Mouse (Mus musculus) limb, embryonic 15.5 days (tissue): Measurements from ENCODE around the gene Gm44579. TPM values are rescaled to one million over a fixed set of nuclear protein-coding genes. Genes with fewer than 3 reads are reported as not detected.

Experiments
- ATAC-seq: fragments of 200-750 bp; cut with Nextera tagmentation; 2 replicates; pipeline ENCODE4 v1.8.0; 2017; ENCODE audit warnings: low read depth, moderate TSS enrichment; ENCODE audit not compliant: insufficient number of reproducible peaks, low FRiP score, low TSS enrichment
- H3K27ac ChIP-seq: fragments of 300-500 bp; sonication (generic); 2 replicates; pipeline ENCODE4 v1.5.1; 2015; ENCODE audit warnings: moderate library complexity, mild to moderate bottlenecking, inconsistent platforms
- H3K27me3 ChIP-seq: fragments of 300-500 bp; sonication (generic); 2 replicates; pipeline ENCODE4 v1.6.1; 2015; ENCODE audit warnings: inconsistent platforms
- H3K36me3 ChIP-seq: fragments of 300-500 bp; sonication (generic); 2 replicates; pipeline ENCODE4 v1.6.1; 2015; ENCODE audit warnings: inconsistent platforms
- H3K4me1 ChIP-seq: fragments of 300-500 bp; sonication (generic); 2 replicates; pipeline ENCODE4 v1.6.1; 2015; ENCODE audit warnings: inconsistent platforms
- H3K4me2 ChIP-seq: fragments of 300-500 bp; sonication (generic); 2 replicates; pipeline ENCODE4 v1.6.1; 2015; ENCODE audit warnings: mild to moderate bottlenecking, inconsistent platforms
- H3K4me3 ChIP-seq: fragments of 300-500 bp; sonication (generic); 2 replicates; pipeline ENCODE4 v1.5.1; 2015; ENCODE audit warnings: mild to moderate bottlenecking, inconsistent platforms
- H3K9ac ChIP-seq: fragments of 300-500 bp; sonication (generic); 2 replicates; pipeline ENCODE4 v1.6.1; 2015; ENCODE audit warnings: inconsistent platforms
- H3K9me3 ChIP-seq: fragments of 300-500 bp; sonication (generic); 2 replicates; pipeline ENCODE4 v1.6.1; 2016; ENCODE audit warnings: inconsistent platforms
- WGBS: fragments of 180-500 bp; shearing (Covaris S2); methylation state at CpG from one replicate; pipeline ENCODE4 v1.1.7; 2015; 5-methylcytosine and 5-hydroxymethylcytosine counted together
- polyA plus RNA-seq: library from polyadenylated mRNA; unstranded; fragments of >200 nt; fragmentation: Nextera tagmentation; extraction: Ambion mirVana; gene quantifications from 2 replicates; pipeline ENCODE4 v1.2.1, GENCODE M21; 2015

Gene Gm44579
- not detected in 2 replicates for polyA plus RNA-seq

DNA sequence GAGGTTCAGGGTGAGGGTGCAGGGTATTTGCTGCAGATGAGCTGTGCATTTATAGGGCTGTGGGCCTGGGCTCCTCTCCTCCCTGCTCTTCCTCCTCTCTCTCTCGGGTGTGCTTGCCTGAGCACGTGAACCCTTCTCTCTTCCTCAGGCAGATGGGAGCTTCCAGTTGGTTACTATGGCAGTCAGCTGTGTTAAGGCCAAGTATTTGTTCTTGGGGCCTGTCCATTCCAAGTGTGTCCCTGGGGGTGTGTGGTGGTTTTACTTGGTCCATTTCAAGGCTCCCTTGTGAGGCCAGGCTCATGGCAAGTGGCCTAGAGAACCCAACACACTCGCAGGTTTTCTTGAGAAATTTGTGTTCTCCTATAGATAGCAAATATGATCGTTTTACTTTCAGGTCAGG, at the start of gene Gm44579, which contains the start of gene Olfr287:
Gene Gm44579 (minus strand): TSS at position 101 of the 400 bp plus-strand sequence.
Gene Olfr287 (minus strand): TSS at position 180 of the 400 bp plus-strand sequence.
- H3K27me3 ChIP-seq: no peaks in the 10 kb centered on the region
- H3K4me2 ChIP-seq: no peak within 1 kb of the TSS
- no peaks in the 10 kb centered on the region for H3K9me3 ChIP-seq
- no peak within 1 kb of the TSS for H3K27ac ChIP-seq
- no peak for ATAC-seq
- WGBS: 73% methylated on average over 4 of the region's 4 CpGs
- H3K4me3 ChIP-seq: no peak within 1 kb of the TSS
- H3K9ac ChIP-seq: no peak within 1 kb of the TSS
- no peaks in the 10 kb centered on the region for H3K4me1 ChIP-seq
- H3K36me3 ChIP-seq: no peaks in the 10 kb centered on the region

DNA sequence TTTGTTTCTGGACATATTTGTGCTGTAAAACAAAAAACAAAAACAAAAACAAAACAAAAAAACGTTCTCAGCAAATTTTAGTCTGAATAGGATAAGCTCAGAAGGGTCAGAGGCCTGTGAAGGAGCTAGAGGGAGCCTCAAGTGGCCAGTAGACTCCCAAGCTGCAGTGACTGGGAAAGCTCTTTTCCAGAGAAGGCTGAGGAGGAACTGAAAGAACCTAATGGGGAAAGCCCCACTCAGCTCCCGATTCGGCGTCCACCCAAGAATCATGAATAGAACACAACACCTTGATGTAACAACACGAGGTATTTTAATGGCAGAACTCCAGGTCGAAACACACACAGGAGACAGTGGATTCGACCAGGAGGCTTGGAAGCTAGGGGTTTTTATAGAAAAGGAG, 37.0 kb upstream of the Gm44579 start:
- H3K4me2 ChIP-seq: no peak overlapping the region
- WGBS: 74% methylated on average over 7 of the region's 7 CpGs
- no peaks in the 10 kb centered on the region for H3K36me3 ChIP-seq
- no peak overlapping the region for H3K27ac ChIP-seq
- H3K9me3 ChIP-seq: no peaks in the 10 kb centered on the region
- H3K4me1 ChIP-seq: no peaks in the 10 kb centered on the region
- no peak for ATAC-seq
- H3K4me3 ChIP-seq: no peak overlapping the region
- H3K9ac ChIP-seq: no peak overlapping the region
- no peaks in the 10 kb centered on the region for H3K27me3 ChIP-seq

DNA sequence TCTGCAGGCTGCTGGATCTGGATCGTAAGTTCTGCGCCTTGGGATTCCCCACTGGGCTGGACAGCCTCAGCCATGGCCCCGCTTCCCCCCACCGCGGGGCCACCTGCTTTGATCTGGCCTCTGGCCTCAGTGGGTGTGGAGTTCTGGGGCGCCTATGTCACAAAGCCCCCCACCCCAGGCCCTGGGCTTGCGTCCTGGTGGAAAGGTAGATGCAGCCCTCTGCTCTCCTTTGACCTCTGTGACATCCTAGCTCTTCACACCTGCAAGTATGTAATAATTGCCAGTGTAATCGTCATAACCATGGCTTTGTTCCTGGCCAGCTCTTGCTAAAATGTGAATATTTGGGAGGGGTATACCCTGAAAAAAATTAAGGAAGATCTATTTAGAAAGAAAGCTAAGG, 36.4 kb upstream of the Gm44579 start, which contains the start of gene H1fnt:
Gene H1fnt (minus strand): TSS at position 101 of the 400 bp plus-strand sequence.
- ATAC-seq: no peak

DNA sequence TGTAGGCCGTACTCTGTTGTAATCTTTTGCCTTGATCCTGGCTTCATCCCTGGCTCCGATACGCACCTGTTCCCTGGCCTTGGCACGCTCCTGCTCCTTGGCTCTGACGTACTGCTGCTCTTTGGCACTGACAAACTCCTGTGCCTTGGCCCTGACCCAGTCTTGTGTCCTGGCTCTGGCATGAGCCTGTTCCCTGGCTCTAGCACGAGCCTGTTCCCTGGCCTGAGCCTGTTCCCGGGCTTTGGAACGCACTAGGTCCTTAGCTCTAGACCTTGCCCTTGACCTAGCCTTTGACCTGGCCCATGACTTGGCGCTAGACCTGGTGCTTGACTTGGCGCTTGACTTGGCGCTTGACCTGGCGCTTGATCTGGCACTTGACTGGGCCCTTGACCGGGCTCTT, 35.5 kb upstream of the Gm44579 start:
- ATAC-seq: no peak
- H3K27ac ChIP-seq: no peak overlapping the region
- H3K4me2 ChIP-seq: no peak overlapping the region
- no peaks in the 10 kb centered on the region for H3K9me3 ChIP-seq
- no peaks in the 10 kb centered on the region for H3K36me3 ChIP-seq
- H3K4me3 ChIP-seq: no peak overlapping the region
- WGBS: 86% methylated on average over 13 of the region's 13 CpGs
- no peak overlapping the region for H3K9ac ChIP-seq
- H3K4me1 ChIP-seq: no peaks in the 10 kb centered on the region
- H3K27me3 ChIP-seq: no peaks in the 10 kb centered on the region

More for the DNA sequence above, 36.4 kb upstream of the Gm44579 start, which contains the start of gene H1fnt:
- Histone ChIP-seq H3K27ac (no peak within 1 kb of the TSS), H3K9ac (no peak within 1 kb of the TSS), H3K4me3 (no peak within 1 kb of the TSS), H3K36me3 (no peaks in the 10 kb centered on the region), H3K9me3 (no peaks in the 10 kb centered on the region), H3K4me1 (no peaks in the 10 kb centered on the region), H3K27me3 (no peaks in the 10 kb centered on the region), H3K4me2 (no peak within 1 kb of the TSS)
- 75% methylated on average over 8 of the region's 8 CpGs for WGBS

DNA sequence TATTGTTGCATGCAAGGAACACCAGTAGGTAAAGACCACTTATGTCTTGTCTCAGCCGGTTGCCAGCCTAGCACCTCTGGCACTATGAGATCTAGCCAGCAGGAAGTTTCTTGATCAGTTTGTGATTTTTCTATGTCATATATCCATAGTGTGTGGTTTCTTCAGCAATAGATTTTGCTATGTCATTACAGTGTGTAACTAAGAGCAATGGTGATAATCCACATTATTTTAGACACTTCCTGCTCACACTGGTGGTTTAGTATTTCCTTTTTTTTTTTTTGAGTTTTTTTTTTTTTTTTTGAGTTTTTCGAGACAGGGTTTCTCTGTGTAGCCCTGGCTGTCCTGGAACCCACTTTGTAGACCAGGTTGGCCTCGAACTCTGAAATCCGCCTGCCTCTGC, 14.7 kb upstream of the Gm44579 start:
- H3K9ac ChIP-seq: no peak overlapping the region
- no peaks in the 10 kb centered on the region for H3K4me1 ChIP-seq
- no peaks in the 10 kb centered on the region for H3K36me3 ChIP-seq
- H3K9me3 ChIP-seq: no peaks in the 10 kb centered on the region
- H3K4me2 ChIP-seq: no peak overlapping the region
- no peak for ATAC-seq
- no peak overlapping the region for H3K27ac ChIP-seq
- no peaks in the 10 kb centered on the region for H3K27me3 ChIP-seq
- 94% methylated on average over 4 of the region's 4 CpGs for WGBS
- H3K4me3 ChIP-seq: no peak overlapping the region

DNA sequence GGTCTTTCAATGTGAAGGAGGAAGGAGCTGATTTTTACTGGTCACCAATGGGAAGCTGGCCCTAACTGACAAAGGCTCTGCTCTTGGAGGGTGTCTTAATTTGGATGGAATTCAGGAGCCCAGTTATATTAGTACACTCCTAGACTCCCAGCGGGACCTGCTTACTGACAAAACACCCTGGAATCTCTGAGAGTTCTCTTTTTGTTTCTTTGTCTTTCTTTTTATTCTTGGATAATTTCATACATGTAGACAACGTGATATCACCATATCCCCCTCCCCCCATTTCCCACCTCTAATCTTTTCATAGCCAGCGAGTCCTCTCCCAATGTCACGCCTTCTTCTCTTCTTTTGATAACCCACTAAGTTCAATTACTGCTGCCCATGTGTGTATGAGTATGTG, 13.6 kb upstream of the Gm44579 start, which contains the start of gene Olfr286:
Gene Olfr286 (minus strand): TSS at position 101 of the 400 bp plus-strand sequence.
- no peak for ATAC-seq
- H3K9ac ChIP-seq: no peak within 1 kb of the TSS
- 84% methylated on average over 4 of the region's 4 CpGs for WGBS
- no peak within 1 kb of the TSS for H3K4me2 ChIP-seq
- no peaks in the 10 kb centered on the region for H3K4me1 ChIP-seq
- H3K27ac ChIP-seq: no peak within 1 kb of the TSS
- no peak within 1 kb of the TSS for H3K4me3 ChIP-seq
- H3K27me3 ChIP-seq: no peaks in the 10 kb centered on the region
- H3K9me3 ChIP-seq: no peaks in the 10 kb centered on the region
- H3K36me3 ChIP-seq: no peaks in the 10 kb centered on the region

DNA sequence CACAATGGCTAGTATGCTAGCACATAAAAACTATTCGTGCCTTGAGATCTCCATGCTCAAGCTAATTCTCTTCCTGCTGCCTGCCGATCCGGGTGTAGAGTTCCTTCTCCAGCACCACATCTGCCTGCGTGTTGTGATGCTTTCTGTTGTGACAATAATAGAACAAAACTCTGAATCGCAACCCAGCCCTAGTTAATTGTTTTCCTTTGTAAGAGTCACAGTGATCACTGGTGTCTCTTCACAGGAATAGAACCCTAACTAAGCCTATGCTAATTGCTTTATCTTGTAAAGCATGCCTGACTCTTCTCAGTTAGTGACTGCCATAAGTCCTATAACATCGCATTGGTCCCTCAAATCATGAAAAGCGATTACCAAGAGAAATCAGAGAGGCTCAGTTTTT, 5.3 kb upstream of the Gm44579 start:
- 80% methylated on average over 7 of the region's 7 CpGs for WGBS
- no peaks in the 10 kb centered on the region for H3K36me3 ChIP-seq
- no peak overlapping the region for H3K4me2 ChIP-seq
- no peaks in the 10 kb centered on the region for H3K4me1 ChIP-seq
- H3K9me3 ChIP-seq: no peaks in the 10 kb centered on the region
- ATAC-seq: no peak
- H3K27me3 ChIP-seq: no peaks in the 10 kb centered on the region
- no peak overlapping the region for H3K4me3 ChIP-seq
- no peak overlapping the region for H3K9ac ChIP-seq
- no peak overlapping the region for H3K27ac ChIP-seq

DNA sequence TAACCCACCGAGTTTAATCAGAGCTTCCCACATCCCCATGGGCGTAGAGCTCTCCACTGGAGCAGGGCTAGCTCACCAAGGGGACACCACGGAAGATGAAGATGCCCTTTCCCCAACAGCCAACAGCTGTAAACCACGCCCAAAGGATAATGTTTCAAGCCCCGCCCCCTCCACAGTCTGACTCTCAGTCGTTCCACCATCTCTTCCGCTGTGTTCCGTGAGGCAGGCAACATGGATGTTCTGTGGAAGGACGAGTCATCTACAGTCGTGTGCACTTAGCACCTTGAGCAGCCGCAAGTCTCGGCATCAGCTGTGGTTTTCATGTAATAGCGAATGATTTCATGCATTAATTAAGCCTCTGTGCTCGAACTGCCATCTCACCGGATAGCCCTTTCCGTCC, 4.8 kb upstream of the Gm44579 start:
- no peak overlapping the region for H3K4me2 ChIP-seq
- H3K9me3 ChIP-seq: no peaks in the 10 kb centered on the region
- no peaks in the 10 kb centered on the region for H3K36me3 ChIP-seq
- no peaks in the 10 kb centered on the region for H3K4me1 ChIP-seq
- H3K27me3 ChIP-seq: no peaks in the 10 kb centered on the region
- no peak overlapping the region for H3K4me3 ChIP-seq
- no peak overlapping the region for H3K9ac ChIP-seq
- ATAC-seq: no peak
- 40% methylated on average over 16 of the region's 16 CpGs for WGBS
- no peak overlapping the region for H3K27ac ChIP-seq

DNA sequence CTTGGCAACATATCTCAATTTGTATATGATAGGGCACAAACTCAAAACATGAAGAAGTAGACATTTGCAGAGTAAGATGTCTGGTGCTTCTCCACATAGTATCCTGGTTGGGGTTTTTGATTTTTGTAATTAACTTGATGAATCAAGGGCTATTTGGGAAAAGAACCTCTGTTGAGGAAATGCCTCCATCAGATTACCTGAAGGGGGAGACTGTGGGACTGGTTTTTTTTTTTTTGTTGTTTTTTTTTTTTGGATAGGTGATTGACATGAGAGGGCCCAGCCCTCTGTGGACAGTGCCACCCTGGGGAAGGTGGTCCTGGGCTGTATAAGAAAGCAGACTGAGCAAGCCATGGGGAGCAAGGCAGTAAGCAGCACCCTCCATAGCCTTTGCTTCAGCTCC, 1.6 kb upstream of the Gm44579 start:
- no peak for ATAC-seq
- H3K36me3 ChIP-seq: no peaks in the 10 kb centered on the region
- no peaks in the 10 kb centered on the region for H3K9me3 ChIP-seq
- H3K4me1 ChIP-seq: no peaks in the 10 kb centered on the region
- H3K4me2 ChIP-seq: no peak overlapping the region
- no peak overlapping the region for H3K27ac ChIP-seq
- no peak overlapping the region for H3K9ac ChIP-seq
- H3K27me3 ChIP-seq: no peaks in the 10 kb centered on the region
- no peak overlapping the region for H3K4me3 ChIP-seq

DNA sequence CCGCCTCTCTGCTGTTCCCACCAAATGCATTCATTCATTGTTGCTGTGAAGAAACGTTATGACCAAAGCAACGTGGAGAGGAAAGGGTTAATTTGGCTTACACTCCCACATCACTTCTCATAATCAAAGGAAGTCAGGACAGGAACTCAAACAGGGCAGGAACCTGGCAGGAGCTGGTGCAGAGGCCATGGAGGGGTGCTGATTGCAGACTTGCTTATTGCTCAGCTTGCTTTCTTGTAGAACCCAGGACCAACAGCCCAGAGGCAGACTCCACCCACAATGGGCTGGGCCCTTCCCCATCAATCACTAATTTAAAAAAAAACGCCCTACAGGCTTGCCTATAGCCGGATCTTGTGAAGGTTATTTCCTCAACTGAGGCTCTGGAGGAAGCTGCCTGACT, 6.6 kb downstream of the Gm44579 start:
- 67% methylated on average over 5 of the region's 5 CpGs for WGBS
- no peak for ATAC-seq
- Histone ChIP-seq H3K9me3 (no peaks in the 10 kb centered on the region), H3K4me3 (no peak overlapping the region), H3K36me3 (no peaks in the 10 kb centered on the region), H3K4me1 (no peaks in the 10 kb centered on the region), H3K27ac (no peak overlapping the region), H3K4me2 (no peak overlapping the region), H3K27me3 (no peaks in the 10 kb centered on the region), H3K9ac (no peak overlapping the region)

DNA sequence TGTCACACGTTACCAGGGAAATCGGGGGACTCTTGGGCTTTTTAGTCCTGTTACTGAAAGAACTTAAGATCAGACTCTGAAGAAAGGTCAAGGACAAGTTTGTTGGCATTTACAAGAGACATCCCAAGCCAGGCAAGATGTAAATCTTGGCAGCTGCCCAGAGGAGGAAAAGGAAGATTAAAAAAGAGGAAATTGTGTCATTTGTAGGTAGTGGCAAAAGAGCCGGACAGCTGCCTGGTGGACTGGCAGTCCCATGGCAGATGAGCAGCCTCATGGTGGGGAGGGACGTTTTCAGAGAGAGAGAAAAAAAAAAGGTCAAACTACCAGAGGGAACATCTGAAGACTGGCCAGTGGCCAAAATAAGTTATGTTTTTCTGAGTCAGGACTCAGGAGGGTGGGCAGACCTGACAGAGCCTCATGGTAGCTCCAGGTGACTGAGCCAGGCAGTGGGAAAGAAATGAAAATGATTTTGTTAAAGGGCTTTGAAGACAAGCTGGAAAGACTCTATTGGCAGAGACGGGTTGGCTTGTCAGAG, 7.4 kb downstream of the Gm44579 start:
- Histone ChIP-seq H3K4me3 (no peak overlapping the region), H3K9ac (no peak overlapping the region), H3K36me3 (no peaks in the 10 kb centered on the region), H3K27ac (no peak overlapping the region), H3K4me1 (no peaks in the 10 kb centered on the region), H3K9me3 (no peaks in the 10 kb centered on the region), H3K27me3 (no peaks in the 10 kb centered on the region), H3K4me2 (no peak overlapping the region)
- ATAC-seq: no peak
- WGBS: 82% methylated on average over 5 of the region's 5 CpGs

DNA sequence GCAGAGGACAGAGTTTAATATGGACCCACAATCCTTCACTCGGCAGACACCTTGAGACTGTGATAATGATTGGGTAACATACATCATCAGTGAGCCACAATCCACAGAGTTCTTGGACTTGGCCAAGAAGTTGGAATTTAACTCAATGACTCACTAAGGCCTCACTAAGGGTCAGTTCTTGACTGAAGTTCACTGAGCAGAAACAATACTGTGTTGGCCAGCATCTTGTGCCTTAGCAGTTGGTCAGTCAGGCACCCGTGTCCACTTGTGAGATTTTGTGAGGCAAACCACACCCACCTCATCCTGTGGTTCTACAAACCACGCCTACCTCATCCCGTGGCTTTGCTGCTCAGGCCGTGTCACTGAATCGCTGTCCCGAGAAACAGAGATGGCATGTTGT, 11.1 kb downstream of the Gm44579 start:
- H3K27ac ChIP-seq: no peak overlapping the region
- no peak overlapping the region for H3K4me3 ChIP-seq
- H3K27me3 ChIP-seq: no peaks in the 10 kb centered on the region
- no peak overlapping the region for H3K9ac ChIP-seq
- no peaks in the 10 kb centered on the region for H3K4me1 ChIP-seq
- H3K36me3 ChIP-seq: no peaks in the 10 kb centered on the region
- no peak for ATAC-seq
- no peak overlapping the region for H3K4me2 ChIP-seq
- no peaks in the 10 kb centered on the region for H3K9me3 ChIP-seq
- WGBS: 85% methylated on average over 7 of the region's 7 CpGs

DNA sequence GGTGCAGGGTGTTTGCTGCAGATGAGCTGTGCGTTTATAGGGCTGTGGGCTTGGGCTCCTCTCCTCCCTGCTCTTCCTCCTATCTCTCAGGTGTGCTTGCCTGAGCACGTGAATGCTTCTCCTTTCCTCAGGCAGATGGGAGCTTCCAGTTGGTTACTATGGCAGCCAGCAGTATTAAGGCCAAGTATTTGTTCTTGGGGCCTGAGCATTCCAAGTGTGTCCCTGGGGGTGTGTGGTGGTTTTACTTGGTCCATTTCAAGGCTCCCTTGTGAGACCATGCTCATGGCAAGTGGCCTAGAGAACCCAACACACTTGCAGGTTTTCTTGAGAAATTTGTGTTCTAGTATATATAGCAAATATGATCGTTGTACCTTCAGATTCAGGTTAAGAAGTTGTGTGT, 25.3 kb downstream of the Gm44579 start, which contains the start of gene Olfr288:
Gene Olfr288 (minus strand): TSS at position 101 of the 400 bp plus-strand sequence.
- H3K9ac ChIP-seq: no peak within 1 kb of the TSS
- ATAC-seq: no peak
- H3K4me3 ChIP-seq: no peak within 1 kb of the TSS
- 0 out of 2 replicates have a peak, but pooled peaks cover 3% of the 10 kb centered on the region for H3K9me3 ChIP-seq
- no peaks in the 10 kb centered on the region for H3K27me3 ChIP-seq
- 74% methylated on average over 3 of the region's 3 CpGs for WGBS
- H3K4me1 ChIP-seq: no peaks in the 10 kb centered on the region
- no peak within 1 kb of the TSS for H3K4me2 ChIP-seq
- H3K27ac ChIP-seq: no peak within 1 kb of the TSS
- no peaks in the 10 kb centered on the region for H3K36me3 ChIP-seq
